Mouse (Mus musculus) cerebellum, adult 18-20 months (tissue): ENCODE results near the gene Egr2.

ENCODE experiments used
- DNase-seq, 2 experiments: peaks; one replicate each; pipeline ENCODE4 v3.0.0; 2021

The Egr2 gene

GRCm38 (mm10) chr10:67539401-67539730, 4.1 kb downstream of the Egr2 start:
- no peak for DNase-seq

GRCm38 (mm10) chr10:67540591-67540990, 5.3 kb downstream of the Egr2 start:
- DNase-seq, result no peak

- peak in 1 of 2 experiments; percentile 29 for DNase-seq
These were observed 12.6 kb downstream of the Egr2 start for GRCm38 (mm10) chr10:67547850-67548260.

GRCm38 (mm10) chr10:67548261-67548854, 13.1 kb downstream of the Egr2 start:
- no peak for DNase-seq

- peak; percentile 93 to 97 for DNase-seq
These were observed 13.8 kb downstream of the Egr2 start, which contains the start of gene Ado for GRCm38 (mm10) chr10:67548877-67549731. Gene Ado (minus strand): TSS chr10:67548955.

GRCm38 (mm10) chr10:67558053-67558452, 22.8 kb downstream of the Egr2 start:
- no peak for DNase-seq

GRCm38 (mm10) chr10:67559765-67560394, 24.6 kb downstream of the Egr2 start:
- no peak for DNase-seq

- no peak for DNase-seq
These were observed 25.9 kb downstream of the Egr2 start for GRCm38 (mm10) chr10:67561185-67561584.

- no peak for DNase-seq
These were observed 29.2 kb downstream of the Egr2 start for GRCm38 (mm10) chr10:67564509-67564908.

- no peak for DNase-seq
These were observed 30.8 kb downstream of the Egr2 start for GRCm38 (mm10) chr10:67566104-67566503.

GRCm38 (mm10) chr10:67569539-67569938, 34.3 kb downstream of the Egr2 start:
- DNase-seq, result no peak

GRCm38 (mm10) chr10:67571443-67571842, 36.2 kb downstream of the Egr2 start:
- no peak for DNase-seq

- no peak for DNase-seq
These were observed 38.0 kb downstream of the Egr2 start for GRCm38 (mm10) chr10:67573310-67573709.

- DNase-seq, result no peak
These were observed 44.6 kb downstream of the Egr2 start for GRCm38 (mm10) chr10:67579830-67580229.

GRCm38 (mm10) chr10:67581698-67582285, 46.5 kb downstream of the Egr2 start:
- no peak for DNase-seq

GRCm38 (mm10) chr10:67585873-67586610, 50.8 kb downstream of the Egr2 start:
- DNase-seq, result no peak
